Mouse (Mus musculus) liver, postnatal 0 days (tissue): Measurements from ENCODE around the gene Ifnar1. TPM values are rescaled to one million over a fixed set of nuclear protein-coding genes. Genes with fewer than 3 reads are reported as not detected.

Experiments used
- ATAC-seq: fragments of 200-750 bp; cut with Nextera tagmentation; 2 replicates; pipeline ENCODE4 v1.8.0; 2017; ENCODE audit warnings: mild to moderate bottlenecking, moderate library complexity
- DNase-seq: peaks from one replicate; pipeline ENCODE4 v3.0.0-alpha.2; 2016
- H3K27ac ChIP-seq: fragments of 300-500 bp; sonication (generic); 2 replicates; pipeline ENCODE4 v1.5.1; 2014; ENCODE audit warnings: antibody characterized with exemption, moderate library complexity, mild to moderate bottlenecking, low read depth
- H3K27me3 ChIP-seq: fragments of 300-500 bp; sonication (generic); 2 replicates; pipeline ENCODE4 v1.6.1; 2014; ENCODE audit warnings: low read length, control low read depth, mixed read lengths; ENCODE audit not compliant: insufficient read depth
- H3K36me3 ChIP-seq: fragments of 300-500 bp; sonication (generic); replicated peaks from 2 replicates; pipeline ENCODE4 v1.6.1; 2014; ENCODE audit warnings: mild to moderate bottlenecking, control low read depth, low read length, moderate library complexity, mixed read lengths; ENCODE audit not compliant: insufficient read depth
- H3K4me1 ChIP-seq: fragments of 300-500 bp; sonication (generic); 2 replicates; pipeline ENCODE4 v1.6.1; 2014; ENCODE audit warnings: antibody characterized with exemption, mild to moderate bottlenecking, control low read depth; ENCODE audit not compliant: insufficient read depth
- H3K4me2 ChIP-seq: fragments of 300-500 bp; sonication (generic); 2 replicates; pipeline ENCODE4 v1.6.1; 2014; ENCODE audit warnings: low read depth, mild to moderate bottlenecking, low read length, moderate library complexity, mixed read lengths
- H3K4me3 ChIP-seq: fragments of 300-500 bp; sonication (generic); 2 replicates; pipeline ENCODE4 v1.5.1; 2014; ENCODE audit warnings: low read depth, low read length
- H3K9ac ChIP-seq: fragments of 300-500 bp; sonication (generic); replicated peaks from 2 replicates; pipeline ENCODE4 v1.6.1; 2014; ENCODE audit warnings: mild to moderate bottlenecking, moderate library complexity
- H3K9me3 ChIP-seq: fragments of 300-500 bp; sonication (generic); 2 replicates; pipeline ENCODE4 v1.6.1; 2016; ENCODE audit warnings: mild to moderate bottlenecking, control low read depth, low read length, mixed read lengths
- CTCF ChIP-seq: sonication (generic); IDR thresholded peaks from 2 replicates; pipeline ENCODE4 v1.5.1; 2016; ENCODE audit warnings: antibody characterized with exemption, low read depth
- EP300 ChIP-seq: IDR thresholded peaks from 2 replicates; pipeline ENCODE4 v1.6.1; 2016; ENCODE audit warnings: antibody characterized with exemption, low read depth, mild to moderate bottlenecking
- WGBS: fragments of 180-500 bp; shearing (Covaris S2); extraction: QIAGEN DNeasy Blood & Tissue Kit; methylation state at CpG from one replicate; pipeline ENCODE4 v1.1.7; 2014; ENCODE audit not compliant: insufficient replicate concordance; 5-methylcytosine and 5-hydroxymethylcytosine counted together
- polyA plus RNA-seq: library from polyadenylated mRNA; unstranded; fragments of >200 nt; fragmentation: Nextera tagmentation; extraction: Ambion mirVana; gene quantifications from 2 replicates; pipeline ENCODE4 v1.2.1, GENCODE M21; 2015

Gene Ifnar1
- polyA plus RNA-seq, 1 experiment from 2014 or later, result 16.3 TPM

- H3K27me3 ChIP-seq, result no peaks in the 10 kb centered on the region
- TF ChIP-seq EP300 (no peak), CTCF (no peak)
- H3K27ac ChIP-seq, result peak overlapping the region; percentile 53; the same call in 1 of the 2 replicates
- H3K9ac ChIP-seq, result no peak overlapping the region
- no peaks in the 10 kb centered on the region for H3K9me3 ChIP-seq
- ATAC-seq (no peak), DNase-seq (no peak)
- H3K4me2 ChIP-seq, result no peak overlapping the region
- WGBS, result 57% methylated on average over 7 of the region's 7 CpGs
- peaks cover 65% of the 10 kb centered on the region for H3K4me1 ChIP-seq
- H3K4me3 ChIP-seq, result no peak overlapping the region
- no peaks in the 10 kb centered on the region for H3K36me3 ChIP-seq
Observed at GRCm38 (mm10) chr16:91448895-91449294, 36.1 kb upstream of the Ifnar1 start.

- Histone ChIP-seq H3K4me1 (peaks cover 65% of the 10 kb centered on the region), H3K4me2 (no peak overlapping the region), H3K9me3 (no peaks in the 10 kb centered on the region), H3K36me3 (no peaks in the 10 kb centered on the region), H3K9ac (no peak overlapping the region), H3K27ac (no peak overlapping the region; the same call in 1 of the 2 replicates), H3K4me3 (no peak overlapping the region), H3K27me3 (no peaks in the 10 kb centered on the region)
- TF ChIP-seq CTCF, result peak; percentile 47
- no peak for TF ChIP-seq EP300
- ATAC-seq, result no peak
- DNase-seq, result no peak
- WGBS, result 80% methylated on average over 12 of the region's 12 CpGs
Observed at GRCm38 (mm10) chr16:91450137-91451064, 34.6 kb upstream of the Ifnar1 start.

- H3K4me1 ChIP-seq, result peaks cover 57% of the 10 kb centered on the region
- H3K4me2 ChIP-seq, result no peak overlapping the region
- no peak overlapping the region for H3K9ac ChIP-seq
- no peaks in the 10 kb centered on the region for H3K36me3 ChIP-seq
- H3K27me3 ChIP-seq, result no peaks in the 10 kb centered on the region
- ATAC-seq, result no peak
- H3K4me3 ChIP-seq, result no peak overlapping the region
- DNase-seq, result no peak
- TF ChIP-seq CTCF, result no peak
- no peak for TF ChIP-seq EP300
- no peaks in the 10 kb centered on the region for H3K9me3 ChIP-seq
- WGBS, result 23% methylated on average over 2 of the region's 2 CpGs
- peak overlapping the region; percentile 58 for H3K27ac ChIP-seq
Observed at GRCm38 (mm10) chr16:91451949-91452348, 33.1 kb upstream of the Ifnar1 start.

- ATAC-seq, result peak; percentile 24; the same call in 1 of the 2 replicates
- no peak for DNase-seq
- H3K4me3 ChIP-seq, result no peak overlapping the region
- no peaks in the 10 kb centered on the region for H3K36me3 ChIP-seq
- peaks cover 52% of the 10 kb centered on the region for H3K4me1 ChIP-seq
- peak; percentile 33 for TF ChIP-seq EP300
- TF ChIP-seq CTCF, result no peak; the same call in 1 of the 2 replicates
- H3K27me3 ChIP-seq, result no peaks in the 10 kb centered on the region
- H3K9ac ChIP-seq, result no peak overlapping the region
- WGBS, result 43% methylated on average over 6 of the region's 6 CpGs
- no peaks in the 10 kb centered on the region for H3K9me3 ChIP-seq
- H3K27ac ChIP-seq, result peak overlapping the region; percentile 58
- no peak overlapping the region for H3K4me2 ChIP-seq
Observed at GRCm38 (mm10) chr16:91452363-91452896, 32.6 kb upstream of the Ifnar1 start.

- TF ChIP-seq CTCF (no peak), EP300 (no peak)
- H3K9ac ChIP-seq, result no peak overlapping the region
- H3K27me3 ChIP-seq, result no peaks in the 10 kb centered on the region
- DNase-seq (no peak), ATAC-seq (no peak)
- H3K27ac ChIP-seq, result peak overlapping the region; percentile 67
- WGBS, result 44% methylated on average over 4 of the region's 4 CpGs
- H3K9me3 ChIP-seq, result no peaks in the 10 kb centered on the region
- peaks cover 31% of the 10 kb centered on the region for H3K4me1 ChIP-seq
- H3K36me3 ChIP-seq, result no peaks in the 10 kb centered on the region
- H3K4me2 ChIP-seq, result no peak overlapping the region
- no peak overlapping the region for H3K4me3 ChIP-seq
Observed at GRCm38 (mm10) chr16:91455868-91456267, 29.2 kb upstream of the Ifnar1 start.

GRCm38 (mm10) chr16:91458301-91458746 is 26.7 kb upstream of the Ifnar1 start:
- no peak for DNase-seq
- no peak overlapping the region for H3K4me3 ChIP-seq
- no peak overlapping the region for H3K4me2 ChIP-seq
- no peaks in the 10 kb centered on the region for H3K27me3 ChIP-seq
- ATAC-seq, result no peak
- no peaks in the 10 kb centered on the region for H3K9me3 ChIP-seq
- WGBS, result 61% methylated on average over 21 of the region's 21 CpGs
- 0 out of 2 replicates have a peak overlapping the region, but pooled peaks have one; percentile 11 for H3K9ac ChIP-seq
- H3K36me3 ChIP-seq, result no peaks in the 10 kb centered on the region
- no peak for TF ChIP-seq EP300
- TF ChIP-seq CTCF, result no peak
- H3K27ac ChIP-seq, result no peak overlapping the region
- peaks cover 20% of the 10 kb centered on the region for H3K4me1 ChIP-seq
